Comparison of ENCODE assay signal across 11 mouse cellular contexts in the genomic region with DNA sequence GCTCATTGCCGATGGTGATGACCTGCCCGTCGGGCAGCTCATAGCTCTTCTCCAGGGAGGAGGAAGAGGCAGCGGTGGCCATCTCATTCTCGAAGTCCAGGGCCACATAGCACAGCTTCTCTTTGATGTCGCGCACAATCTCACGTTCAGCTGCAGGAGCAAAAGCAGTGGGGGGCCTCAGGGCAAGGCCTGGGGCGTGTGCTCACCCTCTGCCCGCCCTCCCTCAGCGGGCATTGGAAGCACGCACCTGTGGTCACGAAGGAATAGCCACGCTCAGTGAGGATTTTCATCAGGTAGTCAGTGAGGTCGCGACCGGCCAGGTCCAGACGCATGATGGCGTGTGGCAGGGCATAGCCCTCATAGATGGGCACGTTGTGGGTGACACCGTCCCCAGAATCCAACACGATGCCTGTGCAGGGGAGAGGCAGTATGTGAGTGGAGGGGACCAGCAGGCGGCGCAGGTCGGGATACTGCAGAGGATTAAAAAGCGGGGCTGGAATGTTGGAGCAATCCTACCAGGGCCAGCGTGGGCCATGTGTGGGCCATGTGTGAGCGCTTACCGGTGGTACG. TPM values are rescaled to one million over a fixed set of nuclear protein-coding genes. Genes with fewer than 3 reads are reported as not detected.
DNase-seq lines count a peak whose midpoint lies in the region; ATAC-seq lines count a peak whose summit lies in the region.
"Had no signal": no experiment of that assay in that cellular context is flagged by ENCODE, and none has a peak within 500 bp of the region (broad histone marks: within the 10 kb centered on the region; RNA-seq: fewer than 3 reads in every experiment).

No protein-coding gene starts in this region.

- H3K36me3 ChIP-seq in hindbrain, embryonic 10.5 days: no peaks in the 10 kb centered on the region
- no peaks in the 10 kb centered on the region for H3K36me3 ChIP-seq in midbrain, embryonic 14.5 days (ENCODE audit: control insufficient read depth, insufficient read depth, low read length)
- H3K36me3 ChIP-seq: stomach, embryonic 15.5 days had no signal

- H3K4me2 ChIP-seq in midbrain, embryonic 14.5 days (ENCODE audit: low read length): peak overlapping the region; percentile 70

- no peaks in the 10 kb centered on the region for H3K9me3 ChIP-seq in hindbrain, embryonic 10.5 days
- no peaks in the 10 kb centered on the region for H3K9me3 ChIP-seq in midbrain, embryonic 14.5 days (ENCODE audit: control insufficient read depth, low read length)
- H3K9me3 ChIP-seq: liver, embryonic 13.5 days; stomach, embryonic 15.5 days had no signal

- WGBS in hindbrain, embryonic 10.5 days: 11% methylated on average over 30 of the region's 30 CpGs
- 11% methylated on average over 30 of the region's 30 CpGs for WGBS in midbrain, embryonic 14.5 days

- H3K4me1 ChIP-seq in hindbrain, embryonic 10.5 days (replicated peaks): peaks cover 20% of the 10 kb centered on the region
- peaks cover 16% of the 10 kb centered on the region for H3K4me1 ChIP-seq in midbrain, embryonic 14.5 days (ENCODE audit: control insufficient read depth, insufficient read depth, low read length)

- H3K4me3 ChIP-seq in hindbrain, embryonic 10.5 days: peak overlapping the region; percentile 50
- peak overlapping the region; percentile 46 for H3K4me3 ChIP-seq in midbrain, embryonic 14.5 days (replicated peaks; ENCODE audit: low read depth, low read length)
- H3K4me3 ChIP-seq: liver, embryonic 13.5 days had no signal

- peak overlapping the region; percentile 59 for H3K9ac ChIP-seq in midbrain, embryonic 14.5 days (replicated peaks; ENCODE audit: low read length)
- H3K9ac ChIP-seq: liver, embryonic 13.5 days; stomach, embryonic 15.5 days had no signal

- H3K27ac ChIP-seq in hindbrain, embryonic 10.5 days: no peak overlapping the region
- H3K27ac ChIP-seq in midbrain, embryonic 14.5 days (replicated peaks; ENCODE audit: low read depth, low read length): peak overlapping the region; percentile 61; the same call in 1 of the 2 replicates
- H3K27ac ChIP-seq: liver, embryonic 13.5 days; stomach, embryonic 15.5 days had no signal

- H3K27me3 ChIP-seq in hindbrain, embryonic 10.5 days (ENCODE audit: insufficient read depth, poor library complexity, severe bottlenecking): peaks cover 74% of the 10 kb centered on the region
- peaks cover 44% of the 10 kb centered on the region for H3K27me3 ChIP-seq in midbrain, embryonic 14.5 days (ENCODE audit: control insufficient read depth, insufficient read depth, low read length)

- peak; percentile 48; the same call in 1 of the 2 replicates for ATAC-seq in midbrain, embryonic 14.5 days (ENCODE audit: low FRiP score, low TSS enrichment)

- DNase-seq in gastrocnemius, adult 18-20 months (ENCODE audit: low spot score): peak; percentile 43
- DNase-seq in gastrocnemius, postnatal 4 days (ENCODE audit: low spot score in 2 of 2): no peak
- peak; percentile 54 to 61 for DNase-seq in cerebellum, postnatal 14 days
- peak; percentile 18 for DNase-seq in hindbrain, embryonic 10.5 days (ENCODE audit: low spot score)
- peak; percentile 54 for DNase-seq in midbrain, embryonic 14.5 days
- no peak for DNase-seq in thymus, postnatal 25 days
- DNase-seq in layer of hippocampus, adult 8-10 months (ENCODE audit: low spot score in 2 of 2): no peak
- DNase-seq in adrenal gland, postnatal 25 days: no peak
- DNase-seq: liver, embryonic 13.5 days had no signal

RNA-seq across cellular contexts. Expression of gene Acta1, which starts 1.9 kb away (rescaled TPM):
- total RNA-seq in gastrocnemius, adult 18-20 months (2021): over 10,000 TPM; 42,846 to 52,629 TPM
- over 10,000 TPM; 33,708 to 36,184 TPM for total RNA-seq in gastrocnemius, postnatal 4 days (2021)
- polyA plus RNA-seq in hindbrain, embryonic 10.5 days (2016; fragmentation: Nextera tagmentation; extraction: Ambion mirVana): 0.48 and 1.3 TPM in 2 replicates
- 3.7 and 5.5 TPM in 2 replicates for polyA plus RNA-seq in midbrain, embryonic 14.5 days (2014; fragmentation: Nextera tagmentation; extraction: Ambion mirVana)
- 1 to 10 TPM; 5.7 to 9.3 (median 7.2) TPM for total RNA-seq in layer of hippocampus, adult 8-10 months (2022)
- total RNA-seq in adrenal gland, postnatal 25 days (2021): 1.5 TPM in 1 of 2 replicates, not detected in the other
- total RNA-seq: common myeloid progenitor, adult 5-6 weeks had no signal

RNA-seq across cellular contexts. Expression of gene Ccsap, which starts 32.7 kb away (rescaled TPM):
- total RNA-seq in gastrocnemius, adult 18-20 months (2021): under 1 TPM; 0.21 to 0.26 TPM
- total RNA-seq in gastrocnemius, postnatal 4 days (2021): 1 to 10 TPM; 3.5 to 4.9 TPM
- polyA plus RNA-seq in hindbrain, embryonic 10.5 days (2016; fragmentation: Nextera tagmentation; extraction: Ambion mirVana): 7.3 and 8.4 TPM in 2 replicates
- 4.5 and 4.6 TPM in 2 replicates for polyA plus RNA-seq in midbrain, embryonic 14.5 days (2014; fragmentation: Nextera tagmentation; extraction: Ambion mirVana)
- total RNA-seq in layer of hippocampus, adult 8-10 months (2022): 10 to 100 TPM; 52.3 to 55.6 (median 53.4) TPM
- total RNA-seq in adrenal gland, postnatal 25 days (2021): 2.7 and 4.4 TPM in 2 replicates

RNA-seq across cellular contexts. Expression of gene Nup133, which starts 56.4 kb away (rescaled TPM):
- 10 to 100 TPM in 1 of 2 experiments, 1 to 10 TPM in 1; 9.8 to 10.4 TPM for total RNA-seq in gastrocnemius, adult 18-20 months (2021)
- total RNA-seq in gastrocnemius, postnatal 4 days (2021): 10 to 100 TPM; 17.1 to 19.7 TPM
- 44.7 and 52.4 TPM in 2 replicates for polyA plus RNA-seq in hindbrain, embryonic 10.5 days (2016; fragmentation: Nextera tagmentation; extraction: Ambion mirVana)
- 17.9 and 33.7 TPM in 2 replicates for polyA plus RNA-seq in midbrain, embryonic 14.5 days (2014; fragmentation: Nextera tagmentation; extraction: Ambion mirVana)
- 10 to 100 TPM; 23.0 to 24.4 (median 24.1) TPM for total RNA-seq in layer of hippocampus, adult 8-10 months (2022)
- total RNA-seq in adrenal gland, postnatal 25 days (2021): 18.8 and 22.0 TPM in 2 replicates

Comparison
In these comparisons a context has a peak if more than half of its experiments do, and no peak if none do; other contexts are left out.
1. DNase-seq: peak in gastrocnemius, adult 18-20 months (single experiment), cerebellum, postnatal 14 days (2 of 2), hindbrain, embryonic 10.5 days (single experiment) and midbrain, embryonic 14.5 days (single experiment); none in gastrocnemius, postnatal 4 days (0 of 2), thymus, postnatal 25 days (single experiment), layer of hippocampus, adult 8-10 months (0 of 2) and adrenal gland, postnatal 25 days (single experiment).
2. RNA of gene Acta1, which starts 1.9 kb away (total RNA-seq): 42,846 to 52,629 TPM in gastrocnemius, adult 18-20 months and 33,708 to 36,184 TPM in gastrocnemius, postnatal 4 days; 5.7 to 9.3 TPM in layer of hippocampus, adult 8-10 months and 1.5 TPM in adrenal gland, postnatal 25 days; every median in the first group is over 1,000 times any median in the second.